Mouse (Mus musculus): ENCODE measurements around the gene Dync1h1.

DNA sequence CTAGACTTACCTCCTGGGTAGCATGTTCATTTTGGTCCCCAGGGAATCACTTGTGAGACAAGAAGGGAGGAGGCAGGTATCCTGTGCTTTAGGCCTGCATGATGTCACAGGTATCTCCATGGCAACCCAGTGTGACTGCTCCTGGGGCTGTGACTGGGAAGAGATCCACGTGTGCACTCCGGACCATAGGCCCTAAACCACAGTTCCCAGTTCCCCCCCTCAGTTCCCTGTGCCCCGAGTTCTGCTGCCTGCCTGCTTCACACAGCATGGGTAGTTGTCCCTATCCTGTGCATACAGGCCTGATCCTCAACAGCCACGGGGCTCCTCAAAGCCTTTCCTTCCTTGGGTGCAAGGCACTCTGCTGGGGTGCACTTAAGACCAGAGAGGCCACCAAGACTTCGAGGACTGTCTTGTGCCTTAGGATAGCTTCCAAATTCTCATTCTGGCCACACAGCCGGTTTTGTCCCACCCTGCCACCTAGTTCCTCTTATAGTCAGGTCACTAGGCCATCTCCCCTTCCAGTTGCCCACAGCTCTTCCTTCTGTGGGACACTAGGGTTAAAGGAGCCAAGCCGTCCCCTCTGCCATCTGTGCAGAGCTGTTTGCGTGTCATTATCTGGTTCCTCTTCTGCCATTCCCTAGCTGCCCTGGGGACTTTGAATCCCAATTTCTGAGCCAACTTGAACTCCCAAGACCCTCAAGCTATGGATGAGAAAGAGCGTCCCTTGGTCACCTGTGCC, 81.5 kb downstream of the Dync1h1 start, which contains the start of gene 1700001K19Rik:
- TF ChIP-seq TBP (conservative IDR thresholded peaks at IDR 0.05; ENCODE audit: low read depth, low read length) (no peak), ZNF384 (IDR thresholded peaks at IDR 0.05; ENCODE audit: low read depth, low read length) (no peak), MAX (IDR thresholded peaks at IDR 0.05; ENCODE audit: low read length) (no peak), ZMIZ1 (IDR thresholded peaks at IDR 0.05; ENCODE audit: low read depth, low read length) (no peak), E2F4 (IDR thresholded peaks at IDR 0.05; ENCODE audit: insufficient replicate concordance, low read depth, low read length) (no peak), CTCF (conservative IDR thresholded peaks at IDR 0.05 in 1 of 2, IDR thresholded peaks at IDR 0.05 in 1 of 2; ENCODE audit: low read depth in 2 of 2, low read length in 2 of 2) (no peak)

Data from CH12.LX (cell line).